Mouse (Mus musculus) WW6 (cell line): ENCODE measurements around the gene Bcor.

Experiments used
- DNase-seq: peaks from one replicate; pipeline ENCODE4 v3.0.0-alpha.2; 2013; ENCODE audit warnings: low read depth, low spot score

Gene Bcor

GRCm38 (mm10) chrX:12151269-12151995 is 8.7 kb downstream of the Bcor start:
- no peak for DNase-seq

- no peak for DNase-seq
Observed at GRCm38 (mm10) chrX:12150425-12150824, 9.7 kb downstream of the Bcor start.

- no peak for DNase-seq
Observed at GRCm38 (mm10) chrX:12146263-12146662, 13.9 kb downstream of the Bcor start.

- no peak for DNase-seq
Observed at GRCm38 (mm10) chrX:12142832-12143231, 17.3 kb downstream of the Bcor start.

GRCm38 (mm10) chrX:12140086-12140740 is 19.9 kb downstream of the Bcor start:
- DNase-seq: no peak

- no peak for DNase-seq
Observed at GRCm38 (mm10) chrX:12138266-12138665, 21.9 kb downstream of the Bcor start.

- no peak for DNase-seq
Observed at GRCm38 (mm10) chrX:12137121-12137521, 23.0 kb downstream of the Bcor start.

- DNase-seq: no peak
Observed at GRCm38 (mm10) chrX:12136261-12137101, 23.7 kb downstream of the Bcor start.

GRCm38 (mm10) chrX:12135121-12136111 is 24.7 kb downstream of the Bcor start:
- no peak for DNase-seq

GRCm38 (mm10) chrX:12134541-12134940 is 25.6 kb downstream of the Bcor start:
- DNase-seq: no peak

GRCm38 (mm10) chrX:12133836-12134431 is 26.2 kb downstream of the Bcor start:
- DNase-seq: no peak

- no peak for DNase-seq
Observed at GRCm38 (mm10) chrX:12133178-12133835, 26.8 kb downstream of the Bcor start.

- no peak for DNase-seq
Observed at GRCm38 (mm10) chrX:12132541-12133177, 27.5 kb downstream of the Bcor start.

- no peak for DNase-seq
Observed at GRCm38 (mm10) chrX:12129828-12130809, 30.0 kb downstream of the Bcor start.

- no peak for DNase-seq
Observed at GRCm38 (mm10) chrX:12129230-12129629, 30.9 kb downstream of the Bcor start.

- DNase-seq: no peak
Observed at GRCm38 (mm10) chrX:12128165-12129083, 31.7 kb downstream of the Bcor start.

GRCm38 (mm10) chrX:12127799-12128164 is 32.4 kb downstream of the Bcor start:
- DNase-seq: no peak
